Mouse (Mus musculus) embryonic facial prominence, embryonic 14.5 days (tissue): ENCODE results near the gene Tie1. TPM values are rescaled to one million over a fixed set of nuclear protein-coding genes. Genes with fewer than 3 reads are reported as not detected.
"Not testable (repeated sequence)": the region's sequence is repeated elsewhere in the genome, so short reads cannot be mapped to it uniquely, and the experiment has no call there.

ENCODE experiments used
- ATAC-seq: fragments of 200-750 bp; cut with Nextera tagmentation; 2 replicates; pipeline ENCODE4 v1.8.0; 2017; ENCODE audit warnings: low read depth, moderate number of reproducible peaks, moderate TSS enrichment
- DNase-seq: peaks from one replicate; pipeline ENCODE4 v3.0.0-alpha.2; 2015; ENCODE audit warnings: low spot score
- H3K27ac ChIP-seq: fragments of 300-500 bp; sonication (generic); replicated peaks from 2 replicates; pipeline ENCODE4 v1.5.1; 2014; ENCODE audit warnings: low read depth, mild to moderate bottlenecking, low read length, moderate library complexity
- H3K27me3 ChIP-seq: fragments of 300-500 bp; sonication (generic); replicated peaks from 2 replicates; pipeline ENCODE4 v1.6.1; 2014; ENCODE audit warnings: low read length; ENCODE audit not compliant: control insufficient read depth, insufficient read depth
- H3K36me3 ChIP-seq: fragments of 300-500 bp; sonication (generic); 2 replicates; pipeline ENCODE4 v1.6.1; 2014; ENCODE audit warnings: low read length, mixed read lengths; ENCODE audit not compliant: control insufficient read depth, insufficient read depth
- H3K4me1 ChIP-seq: fragments of 300-500 bp; sonication (generic); 2 replicates; pipeline ENCODE4 v1.6.1; 2014; ENCODE audit warnings: antibody characterized with exemption, low read length; ENCODE audit not compliant: control insufficient read depth, insufficient read depth
- H3K4me2 ChIP-seq: fragments of 300-500 bp; sonication (generic); 2 replicates; pipeline ENCODE4 v1.6.1; 2014; ENCODE audit warnings: low read depth, mild to moderate bottlenecking, low read length, moderate library complexity, mixed read lengths
- H3K4me3 ChIP-seq: fragments of 300-500 bp; sonication (generic); 2 replicates; pipeline ENCODE4 v1.5.1; 2014; ENCODE audit warnings: low read depth, mild to moderate bottlenecking, low read length
- H3K9ac ChIP-seq: fragments of 300-500 bp; sonication (generic); 2 replicates; pipeline ENCODE4 v1.6.1; 2014; ENCODE audit warnings: low read depth, mild to moderate bottlenecking, low read length, moderate library complexity, mixed read lengths
- H3K9me3 ChIP-seq: fragments of 300-500 bp; sonication (generic); 2 replicates; pipeline ENCODE4 v1.6.1; 2016; ENCODE audit warnings: low read length; ENCODE audit not compliant: control insufficient read depth
- WGBS: fragments of 180-500 bp; shearing (Covaris S2); extraction: QIAGEN DNeasy Blood & Tissue Kit; methylation state at CpG from one replicate; pipeline ENCODE4 v1.1.7; 2014; 5-methylcytosine and 5-hydroxymethylcytosine counted together
- polyA plus RNA-seq: library from polyadenylated mRNA; unstranded; fragments of >200 nt; fragmentation: Nextera tagmentation; extraction: Ambion mirVana; gene quantifications from 2 replicates; pipeline ENCODE4 v1.2.1, GENCODE M21; 2014

The Tie1 gene
- polyA plus RNA-seq, 1 experiment from 2014 or later: 22.3 TPM

DNA sequence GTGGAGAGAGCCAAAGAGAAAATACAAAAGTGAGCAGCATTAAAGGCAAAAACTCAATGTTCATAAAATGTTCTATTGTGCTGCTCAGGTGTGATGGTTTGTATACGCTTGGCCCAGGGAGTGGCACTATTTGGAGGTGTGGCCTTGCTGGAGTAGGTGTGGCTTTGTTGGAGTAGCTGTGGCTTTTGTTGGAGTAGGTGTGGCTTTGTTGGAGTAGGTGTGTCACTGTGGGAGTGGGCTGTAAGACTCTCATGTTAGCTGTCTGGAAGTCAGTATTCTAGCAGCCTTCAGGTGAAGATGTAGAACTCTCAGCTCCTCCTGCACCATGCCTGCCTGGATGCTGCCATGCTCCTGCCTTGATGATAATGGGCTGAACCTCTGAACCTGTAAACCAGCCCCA lies 17.3 kb upstream of the Tie1 start:
- H3K9me3 ChIP-seq, H3K27ac ChIP-seq, H3K4me2 ChIP-seq, H3K4me1 ChIP-seq, ATAC-seq, H3K36me3 ChIP-seq, DNase-seq, H3K27me3 ChIP-seq, H3K9ac ChIP-seq, H3K4me3 ChIP-seq: not testable (repeated sequence)
- WGBS: 100% methylated on average over 1 of the region's 1 CpGs

DNA sequence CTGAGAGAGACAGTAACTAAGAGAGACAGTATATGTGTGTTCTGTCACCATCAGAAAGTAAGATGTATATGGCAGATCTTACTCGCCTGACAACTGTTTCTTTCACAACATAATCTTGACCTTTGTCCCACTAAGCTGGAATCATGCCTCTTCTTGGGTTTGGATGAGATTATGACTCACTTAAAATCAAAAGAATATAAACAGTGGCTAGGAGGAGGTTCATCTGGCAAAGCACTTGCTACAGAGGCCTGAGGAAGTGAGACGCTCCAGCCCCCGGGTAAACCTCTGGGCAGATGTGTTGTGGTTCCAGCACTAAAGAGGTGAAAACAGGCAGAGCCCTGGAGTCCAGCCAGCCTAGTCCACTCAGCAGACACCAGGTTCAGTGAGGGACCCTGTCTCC lies 15.7 kb upstream of the Tie1 start:
- Histone ChIP-seq H3K4me3 (no peak overlapping the region), H3K36me3 (no peaks in the 10 kb centered on the region), H3K9me3 (no peaks in the 10 kb centered on the region), H3K4me1 (no peaks in the 10 kb centered on the region), H3K4me2 (no peak overlapping the region), H3K27ac (no peak overlapping the region), H3K9ac (no peak overlapping the region), H3K27me3 (no peaks in the 10 kb centered on the region)
- ATAC-seq (no peak), DNase-seq (no peak)
- 50% methylated on average over 3 of the region's 3 CpGs for WGBS

DNA sequence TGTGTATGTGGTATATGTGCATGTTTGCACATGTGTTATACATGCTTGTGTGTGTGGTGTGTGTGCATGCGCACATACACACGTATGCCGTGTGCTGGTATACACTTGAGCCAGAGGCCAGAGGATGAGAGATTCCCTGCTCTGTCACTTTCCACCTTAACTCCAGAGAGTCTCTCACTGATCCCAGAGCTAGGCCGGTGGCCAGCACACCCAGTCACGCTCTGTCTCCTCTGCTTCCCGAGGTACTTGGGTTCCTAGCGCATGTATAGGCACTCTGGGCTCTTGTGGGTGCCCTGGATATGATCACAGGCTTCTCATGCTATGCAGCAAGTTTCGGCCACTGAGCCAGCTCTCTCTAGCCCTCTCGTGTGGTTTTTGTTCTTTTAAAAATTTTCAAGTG lies 10.9 kb upstream of the Tie1 start:
- ATAC-seq (no peak), DNase-seq (no peak)
- Histone ChIP-seq H3K4me2 (no peak overlapping the region), H3K27ac (no peak overlapping the region), H3K9me3 (no peaks in the 10 kb centered on the region), H3K4me3 (no peak overlapping the region), H3K9ac (no peak overlapping the region), H3K27me3 (no peaks in the 10 kb centered on the region), H3K4me1 (no peaks in the 10 kb centered on the region), H3K36me3 (no peaks in the 10 kb centered on the region)
- 73% methylated on average over 9 of the region's 9 CpGs for WGBS

DNA sequence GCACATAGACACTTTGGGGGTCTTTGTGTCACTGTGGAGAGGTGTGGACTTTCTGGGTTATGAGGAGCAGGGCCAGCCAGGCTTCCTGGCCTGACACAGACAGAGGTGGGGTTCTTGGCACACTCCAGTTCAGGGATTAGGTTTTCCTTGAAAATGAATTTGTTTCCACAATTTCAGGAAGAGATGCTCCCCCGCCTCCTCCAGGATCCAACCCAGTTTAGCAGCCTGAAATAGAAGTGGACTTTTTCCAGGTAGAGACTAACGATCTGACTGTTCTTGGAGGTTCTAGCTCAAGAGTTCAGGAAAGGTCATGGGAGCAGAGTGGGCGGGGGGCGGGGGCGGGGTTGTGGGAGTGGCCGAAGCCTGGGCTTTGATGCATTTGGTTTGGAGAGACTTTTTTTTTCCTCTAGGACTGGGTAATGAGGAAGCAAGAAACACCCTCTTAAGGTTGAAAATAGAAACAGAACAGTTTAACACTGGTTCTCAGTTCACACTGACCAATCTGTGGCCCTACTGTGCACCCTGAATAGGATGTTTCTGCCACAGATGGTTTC lies 10.4 kb upstream of the Tie1 start:
- no peak overlapping the region for H3K9ac ChIP-seq
- no peaks in the 10 kb centered on the region for H3K9me3 ChIP-seq
- no peaks in the 10 kb centered on the region for H3K27me3 ChIP-seq
- no peak overlapping the region for H3K27ac ChIP-seq
- no peak overlapping the region for H3K4me2 ChIP-seq
- no peaks in the 10 kb centered on the region for H3K36me3 ChIP-seq
- no peak for ATAC-seq
- no peaks in the 10 kb centered on the region for H3K4me1 ChIP-seq
- H3K4me3 ChIP-seq: no peak overlapping the region
- 50% methylated on average over 6 of the region's 6 CpGs for WGBS
- no peak for DNase-seq

DNA sequence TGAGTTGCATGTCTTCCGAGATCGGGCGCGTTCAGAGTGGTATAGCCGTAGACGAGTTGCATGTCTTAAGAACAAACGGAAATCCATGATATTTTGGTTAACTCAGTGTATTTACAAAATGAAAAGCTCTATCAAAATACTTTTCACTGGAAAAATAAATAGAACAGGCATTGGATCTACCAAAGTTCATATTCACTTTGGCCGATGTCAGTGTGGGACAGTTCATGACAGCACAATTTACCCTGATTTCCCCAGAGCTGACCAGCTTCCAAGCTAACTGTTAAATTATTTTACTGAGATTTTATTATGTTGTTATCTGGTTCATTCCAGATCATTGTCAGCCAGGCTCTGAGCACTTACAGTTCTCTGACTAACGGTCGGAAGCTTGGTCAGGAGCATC lies 600 bp upstream of the Tie1 start:
- ATAC-seq (no peak), DNase-seq (no peak)
- Histone ChIP-seq H3K36me3 (no peaks in the 10 kb centered on the region), H3K27ac (no peak overlapping the region), H3K4me1 (no peaks in the 10 kb centered on the region), H3K4me3 (no peak overlapping the region), H3K27me3 (no peaks in the 10 kb centered on the region), H3K4me2 (no peak overlapping the region), H3K9ac (no peak overlapping the region), H3K9me3 (no peaks in the 10 kb centered on the region)
- 88% methylated on average over 10 of the region's 10 CpGs for WGBS

DNA sequence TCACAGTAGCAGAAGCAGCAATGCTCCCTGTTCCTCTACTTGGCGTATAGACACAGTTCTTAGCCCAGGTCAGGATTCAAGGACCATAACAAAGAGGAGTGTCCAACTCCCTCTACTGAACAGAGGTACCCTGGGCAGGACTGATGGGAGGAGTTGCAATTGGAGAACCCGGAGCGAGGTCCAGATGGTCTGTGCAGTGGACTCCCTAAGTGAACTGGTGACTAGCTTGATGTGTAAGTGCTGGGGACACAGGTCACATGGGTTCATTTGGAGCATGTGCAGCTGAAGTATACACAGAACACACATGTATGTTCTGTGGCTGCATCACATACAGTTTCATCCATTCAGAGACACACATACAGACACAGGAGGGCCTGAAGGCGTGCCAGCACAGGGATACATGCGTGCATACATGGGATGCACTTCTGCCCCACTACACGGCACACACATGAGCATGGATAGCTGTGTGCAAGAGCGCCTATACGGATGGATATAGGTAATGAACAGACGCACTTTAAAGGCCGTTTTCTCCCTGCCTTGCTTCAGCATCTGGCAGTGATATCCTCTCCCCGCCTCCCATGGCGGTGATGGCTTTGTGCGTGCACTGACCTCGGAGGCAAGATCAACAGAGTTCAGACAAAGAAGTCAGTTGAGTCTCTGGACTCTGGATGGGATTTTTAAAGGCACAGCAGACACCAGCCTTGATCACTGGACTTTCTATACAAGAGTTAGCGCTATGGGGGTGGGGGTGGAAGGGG lies 12.9 kb downstream of the Tie1 start:
- DNase-seq: no peak
- Histone ChIP-seq H3K27me3 (no peaks in the 10 kb centered on the region), H3K27ac (no peak overlapping the region), H3K36me3 (no peaks in the 10 kb centered on the region), H3K4me3 (no peak overlapping the region), H3K4me2 (no peak overlapping the region), H3K9ac (no peak overlapping the region), H3K4me1 (no peaks in the 10 kb centered on the region), H3K9me3 (no peaks in the 10 kb centered on the region)
- WGBS: 38% methylated on average over 15 of the region's 15 CpGs
- ATAC-seq: no peak

DNA sequence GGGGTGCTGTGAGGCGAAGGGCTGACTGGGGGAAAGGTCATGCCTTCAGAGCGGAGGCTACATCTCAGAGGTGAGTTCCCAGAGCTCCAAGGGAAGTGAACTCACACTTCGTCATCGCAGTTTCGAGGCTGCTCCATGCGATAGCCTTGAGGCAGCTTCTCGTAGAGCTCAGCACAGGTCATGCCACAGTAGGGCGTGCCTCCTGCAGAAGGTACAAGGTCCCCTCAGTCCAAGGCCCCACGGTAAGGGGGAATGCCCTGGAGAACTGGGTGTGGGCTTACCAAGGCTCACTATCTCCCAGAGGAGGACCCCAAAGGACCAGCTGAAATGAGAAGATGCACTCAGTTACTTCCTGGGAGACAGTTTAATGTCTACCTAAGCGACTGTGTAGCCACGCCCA lies 17.2 kb downstream of the Tie1 start:
- ATAC-seq (no peak), DNase-seq (no peak)
- Histone ChIP-seq H3K27ac (no peak overlapping the region), H3K9me3 (no peaks in the 10 kb centered on the region), H3K9ac (no peak overlapping the region), H3K4me1 (no peaks in the 10 kb centered on the region), H3K36me3 (no peaks in the 10 kb centered on the region), H3K4me3 (no peak overlapping the region), H3K4me2 (no peak overlapping the region), H3K27me3 (no peaks in the 10 kb centered on the region)
- WGBS: 84% methylated on average over 11 of the region's 11 CpGs

DNA sequence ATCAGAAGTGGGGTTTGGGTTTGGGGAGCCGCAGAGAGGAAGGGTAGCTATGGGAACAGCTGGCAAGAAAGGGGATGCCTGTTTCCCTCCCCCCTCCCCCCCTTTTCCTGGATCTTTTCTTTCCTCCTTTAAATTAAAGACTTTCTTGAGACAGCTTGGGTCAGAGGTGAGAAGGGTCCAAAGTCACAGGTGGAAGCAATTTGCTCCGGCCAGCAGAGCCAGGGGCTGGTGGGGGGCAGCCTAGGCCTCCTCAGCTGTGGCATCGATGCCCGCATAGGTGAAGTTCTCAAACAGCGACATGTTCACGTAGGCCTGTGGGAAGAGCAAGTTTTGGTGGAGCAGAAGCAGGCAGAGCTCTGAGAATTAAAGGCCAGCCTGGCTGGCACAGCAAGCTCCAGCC lies 18.6 kb downstream of the Tie1 start:
- H3K9me3 ChIP-seq: no peaks in the 10 kb centered on the region
- H3K4me3 ChIP-seq: no peak overlapping the region
- no peaks in the 10 kb centered on the region for H3K36me3 ChIP-seq
- H3K27me3 ChIP-seq: no peaks in the 10 kb centered on the region
- H3K4me1 ChIP-seq: no peaks in the 10 kb centered on the region
- DNase-seq (no peak), ATAC-seq (no peak)
- no peak overlapping the region for H3K9ac ChIP-seq
- H3K27ac ChIP-seq: no peak overlapping the region
- H3K4me2 ChIP-seq: no peak overlapping the region
- 40% methylated on average over 6 of the region's 6 CpGs for WGBS

DNA sequence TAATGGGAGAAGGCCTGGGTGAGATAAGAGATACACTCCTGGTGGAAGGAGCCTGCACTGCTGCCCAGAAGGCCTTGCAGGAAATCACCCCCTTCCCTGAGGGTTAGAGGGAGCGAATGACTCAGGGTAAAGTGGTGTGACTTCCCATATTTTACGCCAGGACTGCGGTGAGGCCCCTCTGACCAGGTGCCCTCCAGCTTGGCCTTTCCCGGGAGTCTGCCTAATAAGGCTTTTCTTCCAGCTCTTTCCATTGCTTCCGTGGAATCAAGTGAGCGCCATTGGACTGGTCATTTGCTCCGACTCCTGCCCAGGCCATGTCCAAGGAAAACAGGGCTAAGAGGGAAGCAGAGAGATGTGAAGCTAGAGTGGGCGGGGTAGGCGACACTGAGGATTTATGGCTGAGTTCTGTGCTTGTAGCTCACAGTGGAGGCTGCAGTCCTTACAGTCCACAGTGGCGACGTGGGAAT lies 24.1 kb downstream of the Tie1 start:
- H3K36me3 ChIP-seq: no peaks in the 10 kb centered on the region
- ATAC-seq: no peak
- H3K4me3 ChIP-seq: no peak overlapping the region
- 42% methylated on average over 10 of the region's 11 CpGs for WGBS
- no peak overlapping the region for H3K9ac ChIP-seq
- H3K27me3 ChIP-seq: no peaks in the 10 kb centered on the region
- H3K9me3 ChIP-seq: no peaks in the 10 kb centered on the region
- no peak overlapping the region for H3K4me2 ChIP-seq
- no peaks in the 10 kb centered on the region for H3K4me1 ChIP-seq
- no peak for DNase-seq
- H3K27ac ChIP-seq: no peak overlapping the region
